8 mouse cellular contexts compared by ENCODE assay signal in genomic region chr4:128776568-128777289, GRCm38 (mm10). TPM values are rescaled to one million over a fixed set of nuclear protein-coding genes. Genes with fewer than 3 reads are reported as not detected.
DNase-seq lines count a peak whose midpoint lies in the region; ATAC-seq and TF ChIP-seq lines count a peak whose summit lies in the region.

No protein-coding gene starts in this region.

- WGBS in heart, embryonic 16.5 days = 45% methylated on average over 20 of the region's 20 CpGs
- WGBS in liver, embryonic 15.5 days (ENCODE audit: insufficient replicate concordance) = 47% methylated on average over 20 of the region's 20 CpGs
- WGBS in neural tube, embryonic 13.5 days = 43% methylated on average over 20 of the region's 20 CpGs

- no peak for TF ChIP-seq POLR2A in brain, embryonic 14.5 days (IDR thresholded peaks at IDR 0.05; ENCODE audit: borderline replicate concordance, extremely low read depth, insufficient read depth, insufficient read length, poor library complexity, severe bottlenecking)

- no peak overlapping the region for H3K4me3 ChIP-seq in heart, embryonic 16.5 days (ENCODE audit: low read length)
- no peak overlapping the region for H3K4me3 ChIP-seq in liver, embryonic 15.5 days (replicated peaks)
- no peak overlapping the region for H3K4me3 ChIP-seq in neural tube, embryonic 13.5 days

- no peak overlapping the region for H3K27ac ChIP-seq in heart, embryonic 16.5 days (ENCODE audit: low read length)
- no peak overlapping the region for H3K27ac ChIP-seq in liver, embryonic 15.5 days (replicated peaks)
- peak overlapping the region; percentile 29; the same call in 1 of the 2 replicates for H3K27ac ChIP-seq in neural tube, embryonic 13.5 days (replicated peaks)

- H3K36me3 ChIP-seq in heart, embryonic 16.5 days (ENCODE audit: control insufficient read depth, insufficient read depth) = peaks cover 34% of the 10 kb centered on the region
- peaks cover 81% of the 10 kb centered on the region for H3K36me3 ChIP-seq in liver, embryonic 15.5 days (replicated peaks)
- H3K36me3 ChIP-seq in neural tube, embryonic 13.5 days = peaks cover 98% of the 10 kb centered on the region

- ATAC-seq in heart, embryonic 16.5 days (replicated peaks; ENCODE audit: extremely low read depth, insufficient read depth, low FRiP score) = peak; percentile 43; the same call in 1 of the 2 replicates
- peak; percentile 41; the same call in 1 of the 2 replicates for ATAC-seq in liver, embryonic 15.5 days (ENCODE audit: insufficient read depth)
- peak; percentile 74 for ATAC-seq in neural tube, embryonic 13.5 days (ENCODE audit: low read depth)

- H3K9ac ChIP-seq in heart, embryonic 16.5 days (ENCODE audit: low read length) = no peak overlapping the region
- H3K9ac ChIP-seq in liver, embryonic 15.5 days = no peak overlapping the region
- H3K9ac ChIP-seq in neural tube, embryonic 13.5 days = no peak overlapping the region

- no peaks in the 10 kb centered on the region for H3K27me3 ChIP-seq in heart, embryonic 16.5 days (ENCODE audit: control insufficient read depth, insufficient read depth, low read length)
- no peaks in the 10 kb centered on the region for H3K27me3 ChIP-seq in liver, embryonic 15.5 days
- H3K27me3 ChIP-seq in neural tube, embryonic 13.5 days = no peaks in the 10 kb centered on the region

- peak; percentile 61 for DNase-seq in CD4-positive helper T cell, adult 2 months (ENCODE audit: low read depth, low spot score)
- peak; percentile 83 for DNase-seq in brain, embryonic 14.5 days (ENCODE audit: low read depth)
- DNase-seq in fat pad, adult 2 months (ENCODE audit: extremely low read depth, low read depth, low spot score) = peak; percentile 86
- DNase-seq in kidney, postnatal 14 days = peak; percentile 81
- peak; percentile 93 for DNase-seq in testis, postnatal 10 days (ENCODE audit: low spot score)

- H3K4me1 ChIP-seq in heart, embryonic 16.5 days (ENCODE audit: control insufficient read depth, insufficient read depth, low read length) = no peaks in the 10 kb centered on the region
- peaks cover 2% of the 10 kb centered on the region; the same call in 1 of the 2 replicates for H3K4me1 ChIP-seq in liver, embryonic 15.5 days (replicated peaks)
- H3K4me1 ChIP-seq in neural tube, embryonic 13.5 days (replicated peaks) = 0 out of 2 replicates have a peak, but pooled peaks cover 2% of the 10 kb centered on the region

- peak; percentile 98 for TF ChIP-seq CTCF in brain, embryonic 14.5 days (IDR thresholded peaks at IDR 0.05; ENCODE audit: borderline replicate concordance, extremely low read depth, insufficient read depth, insufficient read length)

- H3K9me3 ChIP-seq in heart, embryonic 16.5 days (replicated peaks; ENCODE audit: control insufficient read depth, low read length) = no peaks in the 10 kb centered on the region
- H3K9me3 ChIP-seq in liver, embryonic 15.5 days (replicated peaks) = no peaks in the 10 kb centered on the region
- H3K9me3 ChIP-seq in neural tube, embryonic 13.5 days = no peaks in the 10 kb centered on the region

- no peak overlapping the region for H3K4me2 ChIP-seq in heart, embryonic 16.5 days (ENCODE audit: low read depth, low read length)
- H3K4me2 ChIP-seq in liver, embryonic 15.5 days = no peak overlapping the region
- no peak overlapping the region for H3K4me2 ChIP-seq in neural tube, embryonic 13.5 days

RNA-seq across cellular contexts. Expression of gene A3galt2, which starts 21.6 kb away (rescaled TPM):
- polyA plus RNA-seq in brain, embryonic 14.5 days (2012; rRNA removed) = 4.6 and 5.0 TPM in 2 replicates
- 0.04 and 0.11 TPM in 2 replicates for polyA plus RNA-seq in heart, embryonic 16.5 days (2015; fragmentation: Nextera tagmentation; extraction: Ambion mirVana)
- not detected in 2 replicates for polyA plus RNA-seq in liver, embryonic 15.5 days (2015; fragmentation: Nextera tagmentation; extraction: Ambion mirVana)
- 0.46 and 0.70 TPM in 2 replicates for polyA plus RNA-seq in neural tube, embryonic 13.5 days (2015; fragmentation: Nextera tagmentation; extraction: Ambion mirVana)

RNA-seq across cellular contexts. Expression of gene Zfp362, which starts 29.1 kb away (rescaled TPM):
- polyA plus RNA-seq in brain, embryonic 14.5 days (2012; rRNA removed) = 70.0 and 94.1 TPM in 2 replicates
- 17.2 and 18.2 TPM in 2 replicates for polyA plus RNA-seq in heart, embryonic 16.5 days (2015; fragmentation: Nextera tagmentation; extraction: Ambion mirVana)
- polyA plus RNA-seq in liver, embryonic 15.5 days (2015; fragmentation: Nextera tagmentation; extraction: Ambion mirVana) = 6.5 and 6.8 TPM in 2 replicates
- polyA plus RNA-seq in neural tube, embryonic 13.5 days (2015; fragmentation: Nextera tagmentation; extraction: Ambion mirVana) = 37.5 and 43.1 TPM in 2 replicates
